Mouse (Mus musculus) stomach, embryonic 16.5 days (tissue): ENCODE measurements around the gene Rasgef1a. TPM values are rescaled to one million over a fixed set of nuclear protein-coding genes. Genes with fewer than 3 reads are reported as not detected.

Experiments
- ATAC-seq: fragments of 200-750 bp; cut with Nextera tagmentation; 2 replicates; pipeline ENCODE4 v1.8.0; 2017; ENCODE audit warnings: moderate number of reproducible peaks, moderate TSS enrichment; ENCODE audit not compliant: insufficient read depth, low FRiP score
- H3K27ac ChIP-seq: fragments of 300-500 bp; sonication (generic); 2 replicates; pipeline ENCODE4 v1.5.1; 2014; ENCODE audit warnings: low read length
- H3K27me3 ChIP-seq: fragments of 300-500 bp; sonication (generic); 2 replicates; pipeline ENCODE4 v1.6.1; 2014; ENCODE audit warnings: low read length, control low read depth, mixed read lengths; ENCODE audit not compliant: control insufficient read depth, insufficient read depth
- H3K36me3 ChIP-seq: fragments of 300-500 bp; sonication (generic); 2 replicates; pipeline ENCODE4 v1.6.1; 2014; ENCODE audit warnings: low read length; ENCODE audit not compliant: control insufficient read depth, insufficient read depth
- H3K4me1 ChIP-seq: fragments of 300-500 bp; sonication (generic); 2 replicates; pipeline ENCODE4 v1.6.1; 2014; ENCODE audit warnings: low read length, control low read depth, mixed read lengths; ENCODE audit not compliant: control insufficient read depth, insufficient read depth
- H3K4me2 ChIP-seq: fragments of 300-500 bp; sonication (generic); 2 replicates; pipeline ENCODE4 v1.6.1; 2014; ENCODE audit warnings: low read depth, low read length, mixed read lengths
- H3K4me3 ChIP-seq: fragments of 300-500 bp; sonication (generic); replicated peaks from 2 replicates; pipeline ENCODE4 v1.5.1; 2014; ENCODE audit warnings: mild to moderate bottlenecking, low read length
- H3K9ac ChIP-seq: fragments of 300-500 bp; sonication (generic); 2 replicates; pipeline ENCODE4 v1.6.1; 2014; ENCODE audit warnings: low read length
- H3K9me3 ChIP-seq: fragments of 300-500 bp; sonication (generic); replicated peaks from 2 replicates; pipeline ENCODE4 v1.6.1; 2016; ENCODE audit warnings: low read length, control low read depth; ENCODE audit not compliant: control insufficient read depth
- WGBS: fragments of 180-500 bp; shearing (Covaris S2); extraction: QIAGEN DNeasy Blood & Tissue Kit; methylation state at CpG from one replicate; pipeline ENCODE4 v1.1.7; 2014; 5-methylcytosine and 5-hydroxymethylcytosine counted together
- polyA plus RNA-seq: library from polyadenylated mRNA; unstranded; fragments of >200 nt; fragmentation: Nextera tagmentation; extraction: Ambion mirVana; gene quantifications from 2 replicates; pipeline ENCODE4 v1.2.1, GENCODE M21; 2015

The Rasgef1a gene
- polyA plus RNA-seq, 1 experiment from 2014 or later: 0.39 TPM

DNA sequence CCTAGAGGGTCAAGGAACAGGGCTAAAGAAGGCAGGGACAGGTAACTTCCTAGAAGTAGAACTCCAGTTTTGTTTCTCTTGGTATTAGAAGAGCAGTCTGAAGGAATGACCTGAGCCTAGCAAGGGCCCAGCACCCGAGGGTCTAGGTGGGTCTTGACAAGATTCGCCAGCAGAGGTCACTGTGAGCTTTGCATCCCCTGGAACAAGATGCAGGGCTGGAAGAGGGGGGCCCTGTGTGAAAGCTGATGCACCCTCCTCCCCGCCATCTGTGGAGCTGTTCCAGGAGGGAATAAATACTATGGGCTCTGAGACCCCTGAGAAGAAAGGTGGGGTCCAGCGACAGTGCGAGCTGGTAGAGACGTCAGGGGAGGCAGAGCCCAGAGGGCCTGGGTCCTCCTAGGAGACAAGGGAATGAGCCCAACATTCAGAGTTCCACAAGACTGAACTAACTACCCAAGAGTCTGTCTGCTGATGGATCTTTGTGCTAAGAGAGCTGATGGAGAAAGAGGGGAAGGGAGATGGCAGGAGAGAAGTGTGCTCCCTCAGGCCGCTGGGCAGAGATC is 53.8 kb downstream of the Rasgef1a start:
- Histone ChIP-seq H3K9me3 (no peaks in the 10 kb centered on the region), H3K27me3 (peaks cover 5% of the 10 kb centered on the region; the same call in 1 of the 2 replicates), H3K27ac (no peak overlapping the region), H3K4me3 (no peak overlapping the region), H3K36me3 (no peaks in the 10 kb centered on the region), H3K9ac (no peak overlapping the region), H3K4me1 (peaks cover 20% of the 10 kb centered on the region), H3K4me2 (no peak overlapping the region)
- no peak for ATAC-seq
- 13% methylated on average over 7 of the region's 7 CpGs for WGBS

DNA sequence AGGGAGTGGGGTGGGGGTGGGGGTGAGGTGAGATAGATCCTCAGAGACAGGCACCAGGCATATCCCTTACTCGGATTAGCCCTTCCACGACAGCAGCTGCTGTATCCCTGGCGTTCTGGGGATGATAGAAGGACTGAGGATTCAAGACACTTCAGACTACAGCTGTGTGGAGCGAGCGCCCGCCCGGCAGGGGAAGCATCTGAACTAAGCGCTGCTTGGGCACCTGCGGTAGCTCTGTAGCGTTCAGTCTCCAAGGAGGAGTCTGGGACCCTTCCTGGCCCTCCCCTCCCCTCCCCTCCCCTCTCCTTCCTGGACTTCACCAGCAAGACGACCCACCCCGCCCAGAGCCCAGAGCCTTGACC is 54.6 kb downstream of the Rasgef1a start:
- H3K9ac ChIP-seq: peak overlapping the region; percentile 66
- peak overlapping the region; percentile 52 for H3K4me3 ChIP-seq
- ATAC-seq: peak; percentile 23; the same call in 1 of the 2 replicates
- H3K27me3 ChIP-seq: peaks cover 5% of the 10 kb centered on the region; the same call in 1 of the 2 replicates
- H3K9me3 ChIP-seq: no peaks in the 10 kb centered on the region
- H3K27ac ChIP-seq: no peak overlapping the region
- peaks cover 20% of the 10 kb centered on the region for H3K4me1 ChIP-seq
- H3K36me3 ChIP-seq: no peaks in the 10 kb centered on the region
- 0% methylated on average over 12 of the region's 12 CpGs for WGBS
- H3K4me2 ChIP-seq: peak overlapping the region; percentile 97

DNA sequence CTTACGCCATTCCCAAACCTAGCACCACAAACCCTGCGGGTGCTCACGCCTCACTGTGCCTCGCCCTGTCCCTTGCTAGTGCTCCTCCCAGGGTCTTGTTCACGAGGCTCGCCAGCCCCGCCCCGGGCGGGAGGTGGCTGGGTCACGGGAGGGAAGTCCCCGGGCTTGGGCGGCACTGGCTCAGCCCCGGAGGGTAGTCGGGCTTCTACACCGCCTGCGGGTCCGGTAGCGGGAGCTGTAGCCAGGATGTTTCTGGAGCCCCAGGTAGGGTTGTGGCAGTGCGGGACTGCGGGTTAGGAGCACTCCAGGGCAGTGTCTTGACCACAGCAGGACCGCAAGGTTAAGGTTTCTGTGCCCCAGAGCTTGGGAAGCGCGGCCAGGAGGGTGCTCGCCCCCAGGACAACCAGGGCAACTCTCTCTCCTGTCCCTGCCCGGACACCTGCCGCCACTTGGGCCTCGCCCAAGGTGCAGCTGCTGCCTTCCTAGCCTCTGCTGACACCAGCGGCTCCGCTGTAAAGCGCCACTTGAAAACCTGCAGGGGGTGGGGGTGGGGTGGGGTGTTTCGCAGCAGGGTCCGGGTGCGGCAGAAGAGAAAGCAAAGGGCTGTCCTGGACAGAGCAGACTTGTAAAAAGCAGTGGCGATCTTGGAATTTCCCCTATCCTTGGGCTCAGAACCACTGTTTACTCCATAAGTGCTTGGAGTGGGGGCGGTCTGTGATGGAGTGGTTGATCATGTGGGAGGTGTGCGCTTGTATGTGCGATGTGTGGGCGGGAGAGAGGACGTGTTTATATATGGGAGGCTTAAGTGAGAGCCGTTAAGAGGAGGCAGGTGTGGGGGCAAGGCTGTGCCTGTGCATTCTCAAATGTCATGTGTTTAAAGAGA is 55.2 kb downstream of the Rasgef1a start:
- WGBS: under 1% methylated on average over 40 of the region's 40 CpGs
- Histone ChIP-seq H3K9me3 (no peaks in the 10 kb centered on the region), H3K36me3 (no peaks in the 10 kb centered on the region), H3K4me3 (peak overlapping the region; percentile 52), H3K27me3 (peaks cover 5% of the 10 kb centered on the region; the same call in 1 of the 2 replicates), H3K27ac (no peak overlapping the region), H3K4me2 (peak overlapping the region; percentile 97), H3K4me1 (peaks cover 20% of the 10 kb centered on the region), H3K9ac (peak overlapping the region; percentile 66)
- peak; percentile 64; the same call in 1 of the 2 replicates for ATAC-seq

DNA sequence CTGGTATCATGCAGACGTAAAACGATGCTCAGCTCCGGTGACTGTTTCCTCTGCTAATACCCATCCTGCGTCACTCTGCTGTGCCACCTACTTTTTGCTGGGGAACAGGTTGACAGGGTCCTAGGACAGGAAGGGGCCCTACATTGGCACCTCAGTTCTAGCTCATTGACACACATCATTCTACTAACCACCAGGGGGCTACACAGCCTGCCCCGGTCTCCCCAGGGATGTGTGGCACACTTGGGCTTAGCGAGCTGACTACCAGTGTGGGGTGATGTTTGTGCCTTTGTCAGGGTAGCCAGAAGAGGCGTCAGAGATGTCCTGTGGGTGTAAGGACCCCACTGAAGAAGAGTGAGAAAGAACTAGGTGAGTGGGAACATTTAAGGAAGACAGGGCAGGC is 56.5 kb downstream of the Rasgef1a start:
- WGBS: 70% methylated on average over 7 of the region's 7 CpGs

DNA sequence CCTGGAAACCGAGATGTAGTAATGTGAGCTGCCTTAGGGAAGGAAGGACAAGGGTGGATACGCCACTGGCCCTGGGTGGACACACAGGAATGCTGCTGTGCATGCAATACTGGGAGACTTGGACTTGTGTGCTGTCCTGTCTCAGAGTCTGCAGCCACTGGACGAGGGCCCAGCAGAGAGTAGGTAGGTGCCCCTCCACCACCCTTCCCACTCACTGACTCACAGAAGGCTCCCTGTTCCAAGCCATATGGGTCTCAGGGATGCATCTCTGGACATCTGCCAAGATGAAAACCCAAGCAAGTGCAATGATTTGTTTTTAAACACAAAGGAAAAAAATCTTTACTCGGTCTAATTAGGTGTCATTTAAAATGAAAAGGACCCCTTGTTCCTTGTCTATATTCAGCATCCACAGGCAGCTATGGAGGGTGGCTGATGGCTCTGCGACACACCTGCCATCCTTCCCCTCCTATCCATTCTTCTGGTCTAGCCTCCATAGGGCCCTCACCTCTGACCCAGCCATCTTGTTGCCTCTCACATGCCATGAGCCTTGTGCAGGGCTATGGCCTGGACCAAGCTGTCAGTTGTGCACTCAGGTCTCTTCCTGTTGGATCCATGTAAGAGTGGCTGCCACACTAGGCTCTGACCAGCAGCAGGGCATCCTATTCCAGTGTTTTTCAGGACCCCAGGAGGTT is 59.2 kb downstream of the Rasgef1a start:
- no peak overlapping the region for H3K4me2 ChIP-seq
- H3K27me3 ChIP-seq: peaks cover 3% of the 10 kb centered on the region; the same call in 1 of the 2 replicates
- 57% methylated on average over 5 of the region's 5 CpGs for WGBS
- no peak for ATAC-seq
- no peak overlapping the region for H3K9ac ChIP-seq
- H3K9me3 ChIP-seq: no peaks in the 10 kb centered on the region
- H3K27ac ChIP-seq: no peak overlapping the region
- no peak overlapping the region for H3K4me3 ChIP-seq
- no peaks in the 10 kb centered on the region for H3K36me3 ChIP-seq
- H3K4me1 ChIP-seq: peaks cover 18% of the 10 kb centered on the region

More for the DNA sequence above, 56.5 kb downstream of the Rasgef1a start:
- peaks cover 20% of the 10 kb centered on the region for H3K4me1 ChIP-seq
- H3K4me2 ChIP-seq: no peak overlapping the region
- H3K4me3 ChIP-seq: no peak overlapping the region
- H3K9ac ChIP-seq: no peak overlapping the region
- H3K27ac ChIP-seq: no peak overlapping the region
- peaks cover 5% of the 10 kb centered on the region; the same call in 1 of the 2 replicates for H3K27me3 ChIP-seq
- no peaks in the 10 kb centered on the region for H3K9me3 ChIP-seq
- H3K36me3 ChIP-seq: no peaks in the 10 kb centered on the region
- ATAC-seq: no peak

DNA sequence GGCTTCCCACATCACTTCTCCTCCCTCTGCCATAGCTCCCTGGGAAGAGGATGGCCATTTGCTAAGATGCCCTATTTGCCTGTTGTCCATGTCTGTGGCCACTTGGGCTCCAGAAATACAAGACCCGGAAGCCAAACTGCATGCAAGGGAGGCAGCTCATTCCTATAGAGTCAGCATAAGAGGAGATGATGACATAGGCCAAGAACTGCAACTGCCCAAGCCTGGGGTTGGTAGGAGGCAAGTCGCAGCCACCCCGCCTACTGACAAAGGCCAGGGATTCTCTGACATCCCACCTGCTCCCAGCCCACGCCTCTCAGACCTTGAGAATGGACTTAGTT is 59.7 kb downstream of the Rasgef1a start:
- Histone ChIP-seq H3K4me1 (peaks cover 13% of the 10 kb centered on the region), H3K27ac (no peak overlapping the region), H3K9me3 (no peaks in the 10 kb centered on the region), H3K4me3 (no peak overlapping the region), H3K27me3 (0 out of 2 replicates have a peak, but pooled peaks cover 3% of the 10 kb centered on the region), H3K4me2 (no peak overlapping the region), H3K9ac (no peak overlapping the region), H3K36me3 (no peaks in the 10 kb centered on the region)
- no peak for ATAC-seq
- WGBS: 83% methylated on average over 4 of the region's 4 CpGs

DNA sequence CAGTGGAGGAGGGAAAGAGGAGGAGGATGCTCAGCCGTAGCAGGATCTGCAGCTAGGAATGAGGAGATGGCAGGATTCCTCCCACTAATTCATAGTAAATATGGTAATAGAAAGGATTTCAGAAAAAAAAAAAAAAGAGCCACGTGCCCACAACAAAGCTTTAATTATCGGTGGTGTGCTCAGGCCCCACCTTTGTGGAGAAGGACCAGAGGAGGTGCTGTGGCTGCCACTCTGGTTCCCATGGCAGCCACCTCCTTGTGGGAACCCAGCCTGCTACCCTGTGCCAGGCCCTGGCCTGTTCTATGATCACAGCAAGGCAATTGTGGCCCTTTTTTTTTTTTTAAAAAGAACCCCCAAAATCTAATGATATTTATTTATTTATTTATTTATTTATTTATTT is 60.2 kb downstream of the Rasgef1a start:
- H3K9ac ChIP-seq: no peak overlapping the region
- H3K36me3 ChIP-seq: no peaks in the 10 kb centered on the region
- no peak overlapping the region for H3K27ac ChIP-seq
- peaks cover 9% of the 10 kb centered on the region for H3K4me1 ChIP-seq
- no peak for ATAC-seq
- no peaks in the 10 kb centered on the region for H3K9me3 ChIP-seq
- H3K4me2 ChIP-seq: no peak overlapping the region
- WGBS: 73% methylated on average over 3 of the region's 3 CpGs
- no peak overlapping the region for H3K4me3 ChIP-seq
- 0 out of 2 replicates have a peak, but pooled peaks cover 3% of the 10 kb centered on the region for H3K27me3 ChIP-seq

DNA sequence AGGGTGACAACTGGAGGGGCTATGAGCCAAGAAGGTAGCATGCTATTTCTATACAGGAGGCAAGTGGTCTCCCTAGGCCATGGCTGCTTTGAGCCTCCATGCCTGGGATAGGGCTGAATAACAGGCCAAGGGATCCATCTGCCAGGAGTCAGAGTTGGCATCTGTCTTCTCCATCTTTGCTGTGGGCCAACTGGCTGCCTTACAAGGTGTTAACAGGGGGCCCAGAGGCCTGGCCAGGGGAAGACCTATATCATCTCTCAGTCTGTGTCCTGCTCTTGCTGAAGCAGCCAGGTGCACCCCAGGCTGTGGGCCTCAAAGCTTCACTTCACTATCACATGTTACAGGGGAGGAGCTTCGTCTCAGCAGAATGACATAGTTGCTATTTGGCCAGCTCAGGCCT is 60.9 kb downstream of the Rasgef1a start:
- no peak overlapping the region for H3K4me2 ChIP-seq
- no peaks in the 10 kb centered on the region for H3K27me3 ChIP-seq
- peaks cover 1% of the 10 kb centered on the region for H3K4me1 ChIP-seq
- no peak overlapping the region for H3K27ac ChIP-seq
- H3K4me3 ChIP-seq: no peak overlapping the region
- no peaks in the 10 kb centered on the region for H3K9me3 ChIP-seq
- WGBS: 88% methylated on average over 1 of the region's 1 CpGs
- H3K36me3 ChIP-seq: no peaks in the 10 kb centered on the region
- H3K9ac ChIP-seq: no peak overlapping the region
- no peak for ATAC-seq

DNA sequence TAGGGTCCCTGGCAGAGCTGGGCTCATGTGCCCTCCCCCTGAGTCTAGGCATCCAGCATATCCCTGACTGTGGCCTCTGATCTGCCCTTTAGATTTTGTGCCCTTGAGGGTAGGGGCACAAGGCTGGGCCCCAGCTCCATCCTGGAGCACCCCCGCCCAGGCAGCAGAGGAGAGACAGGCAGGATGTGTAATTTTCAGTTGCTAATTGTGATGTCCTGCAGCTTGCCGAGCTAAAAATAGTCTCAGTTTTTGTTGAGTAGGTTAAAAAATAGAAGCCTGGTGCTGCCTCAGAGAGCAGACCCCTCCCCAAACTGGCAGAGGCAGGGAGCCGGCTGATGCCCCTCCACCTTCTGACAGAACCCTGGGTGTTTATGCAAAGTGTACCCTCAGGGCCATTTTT is 62.9 kb downstream of the Rasgef1a start:
- no peak overlapping the region for H3K4me3 ChIP-seq
- H3K4me1 ChIP-seq: no peaks in the 10 kb centered on the region; the same call in 1 of the 2 replicates
- no peaks in the 10 kb centered on the region for H3K9me3 ChIP-seq
- H3K36me3 ChIP-seq: no peaks in the 10 kb centered on the region
- no peaks in the 10 kb centered on the region for H3K27me3 ChIP-seq
- no peak for ATAC-seq
- no peak overlapping the region for H3K4me2 ChIP-seq
- no peak overlapping the region for H3K9ac ChIP-seq
- no peak overlapping the region for H3K27ac ChIP-seq
- 36% methylated on average over 3 of the region's 3 CpGs for WGBS
